Mouse (Mus musculus) cerebellum, postnatal 4 days (tissue): ENCODE data around the gene Msrb2.
A peak's percentile ranks its signal among the peaks of the same experiment; 100 is the strongest.

Experiments
- DNase-seq, 2 experiments: peaks; one replicate each; pipeline ENCODE4 v3.0.0; 2022; ENCODE audit warnings: low spot score in 2 of 2, mixed read lengths in 1 of 2

Gene Msrb2

GRCm38 (mm10) chr2:19390411-19391143, 19.3 kb downstream of the Msrb2 start:
- no peak for DNase-seq

- DNase-seq, result no peak
Observed at GRCm38 (mm10) chr2:19391649-19392048, 20.4 kb downstream of the Msrb2 start.

GRCm38 (mm10) chr2:19392793-19393192, 21.6 kb downstream of the Msrb2 start:
- no peak for DNase-seq

GRCm38 (mm10) chr2:19405409-19405808, 34.2 kb downstream of the Msrb2 start:
- no peak for DNase-seq

- DNase-seq, result no peak
Observed at GRCm38 (mm10) chr2:19406531-19406930, 35.3 kb downstream of the Msrb2 start.

GRCm38 (mm10) chr2:19414222-19414965, 43.2 kb downstream of the Msrb2 start:
- peak; percentile 66 to 79 for DNase-seq

GRCm38 (mm10) chr2:19415063-19415521, 43.9 kb downstream of the Msrb2 start:
- DNase-seq, result peak in 1 of 2 experiments; percentile 51

- no peak for DNase-seq
Observed at GRCm38 (mm10) chr2:19416066-19416465, 44.8 kb downstream of the Msrb2 start.

GRCm38 (mm10) chr2:19419686-19420345, 48.6 kb downstream of the Msrb2 start:
- no peak for DNase-seq

GRCm38 (mm10) chr2:19422226-19422625, 51.0 kb downstream of the Msrb2 start:
- no peak for DNase-seq

GRCm38 (mm10) chr2:19423086-19423485, 51.8 kb downstream of the Msrb2 start:
- DNase-seq, result peak in 1 of 2 experiments; percentile 19

- DNase-seq, result no peak
Observed at GRCm38 (mm10) chr2:19429031-19429430, 57.8 kb downstream of the Msrb2 start.

- DNase-seq, result no peak
Observed at GRCm38 (mm10) chr2:19429691-19430690, 58.8 kb downstream of the Msrb2 start.

- DNase-seq, result no peak
Observed at GRCm38 (mm10) chr2:19430746-19431145, 59.5 kb downstream of the Msrb2 start.

GRCm38 (mm10) chr2:19431186-19431585, 59.9 kb downstream of the Msrb2 start:
- DNase-seq, result no peak

GRCm38 (mm10) chr2:19431614-19432323, 60.5 kb downstream of the Msrb2 start:
- no peak for DNase-seq

- no peak for DNase-seq
Observed at GRCm38 (mm10) chr2:19444346-19444745, 73.1 kb downstream of the Msrb2 start.
